Mouse (Mus musculus) hindbrain, embryonic 15.5 days (tissue): Measurements from ENCODE around the gene Timmdc1. TPM values are rescaled to one million over a fixed set of nuclear protein-coding genes. Genes with fewer than 3 reads are reported as not detected.

Source experiments
- ATAC-seq: fragments of 200-750 bp; cut with Nextera tagmentation; 2 replicates; pipeline ENCODE4 v1.8.0; 2017; ENCODE audit warnings: low read depth, moderate number of reproducible peaks, moderate TSS enrichment; ENCODE audit not compliant: low FRiP score
- H3K27ac ChIP-seq: fragments of 300-500 bp; sonication (generic); replicated peaks from 2 replicates; pipeline ENCODE4 v1.5.1; 2015; ENCODE audit warnings: mild to moderate bottlenecking, inconsistent platforms
- H3K27me3 ChIP-seq: fragments of 300-500 bp; sonication (generic); 2 replicates; pipeline ENCODE4 v1.6.1; 2015; ENCODE audit warnings: control low read depth, inconsistent platforms
- H3K36me3 ChIP-seq: fragments of 300-500 bp; sonication (generic); 2 replicates; pipeline ENCODE4 v1.6.1; 2015; ENCODE audit warnings: control low read depth, inconsistent platforms
- H3K4me1 ChIP-seq: fragments of 300-500 bp; sonication (generic); replicated peaks from 2 replicates; pipeline ENCODE4 v1.6.1; 2015; ENCODE audit warnings: control low read depth, inconsistent platforms
- H3K4me2 ChIP-seq: fragments of 300-500 bp; sonication (generic); 2 replicates; pipeline ENCODE4 v1.6.1; 2015; ENCODE audit warnings: moderate library complexity, mild to moderate bottlenecking, inconsistent platforms
- H3K4me3 ChIP-seq: fragments of 300-500 bp; sonication (generic); 2 replicates; pipeline ENCODE4 v1.5.1; 2015; ENCODE audit warnings: mild to moderate bottlenecking, inconsistent platforms
- H3K9ac ChIP-seq: fragments of 300-500 bp; sonication (generic); 2 replicates; pipeline ENCODE4 v1.6.1; 2015; ENCODE audit warnings: inconsistent platforms
- H3K9me3 ChIP-seq: fragments of 300-500 bp; sonication (generic); 2 replicates; pipeline ENCODE4 v1.6.1; 2016; ENCODE audit warnings: control low read depth, inconsistent platforms
- WGBS: fragments of 180-500 bp; shearing (Covaris S2); methylation state at CpG from one replicate; pipeline ENCODE4 v1.1.7; 2015; 5-methylcytosine and 5-hydroxymethylcytosine counted together
- polyA plus RNA-seq: library from polyadenylated mRNA; unstranded; fragments of >200 nt; fragmentation: Nextera tagmentation; extraction: Ambion mirVana; gene quantifications from 2 replicates; pipeline ENCODE4 v1.2.1, GENCODE M21; 2015

Timmdc1 gene
- polyA plus RNA-seq, 1 experiment from 2014 or later = 35.2 TPM

DNA sequence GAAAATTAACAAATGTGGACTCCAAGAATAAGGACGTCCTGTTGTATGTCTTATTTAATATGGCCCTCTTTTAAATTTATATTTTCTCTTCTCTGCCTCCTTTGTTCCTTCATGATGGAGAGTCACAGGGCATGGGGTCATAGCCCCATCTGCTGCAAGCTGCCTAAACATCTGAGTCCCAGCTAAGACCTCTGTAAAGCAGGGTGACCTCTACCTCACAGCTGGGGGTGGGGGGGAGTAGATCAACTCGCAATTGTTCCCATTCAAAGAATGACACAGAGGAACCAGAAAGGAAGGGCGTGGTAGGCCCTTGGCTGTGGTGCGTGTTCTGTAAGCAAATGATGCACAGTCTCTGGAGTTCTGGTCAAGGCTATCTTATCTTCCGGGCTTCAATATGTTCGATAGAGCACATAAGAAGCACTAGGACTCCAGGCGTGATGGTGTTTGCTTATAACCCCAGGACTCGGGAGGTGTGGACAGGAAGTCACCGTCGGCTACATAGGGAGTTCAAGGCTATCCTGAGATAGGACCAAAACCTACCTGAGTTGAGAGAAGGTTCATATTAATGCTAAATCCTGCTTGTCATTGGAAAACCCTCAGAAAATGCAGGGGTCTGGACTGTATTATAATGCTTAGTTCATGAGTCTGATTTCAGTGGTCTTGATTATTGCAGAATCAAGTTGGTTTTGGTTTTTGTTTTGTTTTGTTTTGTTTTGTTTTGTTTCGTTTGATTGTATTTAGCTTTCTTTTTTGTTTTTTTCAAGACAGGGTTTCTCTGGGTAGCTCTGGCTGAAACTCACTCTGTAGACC, 50.6 kb downstream of the Timmdc1 start:
- no peaks in the 10 kb centered on the region for H3K36me3 ChIP-seq
- H3K9ac ChIP-seq = no peak overlapping the region
- no peaks in the 10 kb centered on the region for H3K27me3 ChIP-seq
- ATAC-seq = no peak
- H3K4me1 ChIP-seq = peaks cover 8% of the 10 kb centered on the region
- H3K27ac ChIP-seq = no peak overlapping the region
- no peak overlapping the region for H3K4me3 ChIP-seq
- no peaks in the 10 kb centered on the region for H3K9me3 ChIP-seq
- WGBS = 71% methylated on average over 11 of the region's 11 CpGs
- H3K4me2 ChIP-seq = no peak overlapping the region

- 71% methylated on average over 8 of the region's 8 CpGs for WGBS
- H3K4me2 ChIP-seq = no peak overlapping the region
- H3K9me3 ChIP-seq = no peaks in the 10 kb centered on the region
- H3K27ac ChIP-seq = no peak overlapping the region
- H3K27me3 ChIP-seq = no peaks in the 10 kb centered on the region
- H3K9ac ChIP-seq = no peak overlapping the region
- no peaks in the 10 kb centered on the region for H3K4me1 ChIP-seq
- no peak overlapping the region for H3K4me3 ChIP-seq
- H3K36me3 ChIP-seq = no peaks in the 10 kb centered on the region
- no peak for ATAC-seq
These were observed 53.0 kb downstream of the Timmdc1 start for GRCm38 (mm10) chr16:38469437-38469836.

GRCm38 (mm10) chr16:38468706-38469018, 53.8 kb downstream of the Timmdc1 start:
- H3K27ac ChIP-seq = no peak overlapping the region
- no peaks in the 10 kb centered on the region for H3K27me3 ChIP-seq
- no peak overlapping the region for H3K4me3 ChIP-seq
- H3K4me1 ChIP-seq = no peaks in the 10 kb centered on the region
- H3K9me3 ChIP-seq = no peaks in the 10 kb centered on the region
- no peak overlapping the region for H3K4me2 ChIP-seq
- 46% methylated on average over 3 of the region's 3 CpGs for WGBS
- no peak overlapping the region for H3K9ac ChIP-seq
- H3K36me3 ChIP-seq = no peaks in the 10 kb centered on the region
- ATAC-seq = no peak

DNA sequence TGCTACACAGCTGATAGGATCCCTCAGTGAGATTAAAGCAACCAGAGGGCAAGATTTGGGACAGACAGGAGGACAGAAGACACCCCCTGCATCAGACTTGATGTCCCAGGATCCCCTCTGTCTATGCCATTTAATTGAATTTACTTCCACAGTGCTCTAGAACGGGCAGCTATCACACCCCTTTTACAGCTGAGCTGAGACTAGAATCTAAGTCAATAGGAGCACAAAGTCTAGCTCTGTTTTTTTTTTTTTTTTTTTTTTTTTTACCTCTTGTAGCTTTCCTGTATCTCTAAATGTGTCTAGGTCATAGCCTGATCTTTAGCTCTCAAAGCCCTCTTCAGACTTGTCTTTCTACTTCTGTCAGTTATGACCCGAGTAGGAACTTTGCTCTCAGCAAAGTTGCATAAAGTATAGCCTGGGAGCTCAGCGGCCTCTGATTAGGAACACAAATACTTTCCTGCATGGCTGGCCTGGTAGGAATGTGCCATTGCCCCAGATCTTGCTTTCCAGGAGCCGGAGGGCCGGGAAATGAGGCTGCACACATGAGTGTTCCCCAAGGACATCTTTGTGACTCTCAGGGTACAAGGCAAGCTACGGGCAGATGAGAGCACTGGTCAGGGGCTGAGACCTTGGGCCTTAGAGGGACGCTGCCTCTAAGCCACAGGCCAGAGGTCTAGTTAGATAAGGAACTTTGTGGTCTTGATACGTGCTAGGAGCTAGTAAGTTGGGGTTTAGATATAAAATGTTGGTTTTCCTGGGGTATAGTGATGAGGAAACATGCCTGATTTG, 54.4 kb downstream of the Timmdc1 start:
- no peak overlapping the region for H3K4me2 ChIP-seq
- 81% methylated on average over 8 of the region's 8 CpGs for WGBS
- H3K9ac ChIP-seq = no peak overlapping the region
- no peaks in the 10 kb centered on the region for H3K27me3 ChIP-seq
- H3K36me3 ChIP-seq = no peaks in the 10 kb centered on the region
- no peak overlapping the region for H3K4me3 ChIP-seq
- no peak overlapping the region for H3K27ac ChIP-seq
- no peak for ATAC-seq
- no peaks in the 10 kb centered on the region for H3K9me3 ChIP-seq
- no peaks in the 10 kb centered on the region for H3K4me1 ChIP-seq

DNA sequence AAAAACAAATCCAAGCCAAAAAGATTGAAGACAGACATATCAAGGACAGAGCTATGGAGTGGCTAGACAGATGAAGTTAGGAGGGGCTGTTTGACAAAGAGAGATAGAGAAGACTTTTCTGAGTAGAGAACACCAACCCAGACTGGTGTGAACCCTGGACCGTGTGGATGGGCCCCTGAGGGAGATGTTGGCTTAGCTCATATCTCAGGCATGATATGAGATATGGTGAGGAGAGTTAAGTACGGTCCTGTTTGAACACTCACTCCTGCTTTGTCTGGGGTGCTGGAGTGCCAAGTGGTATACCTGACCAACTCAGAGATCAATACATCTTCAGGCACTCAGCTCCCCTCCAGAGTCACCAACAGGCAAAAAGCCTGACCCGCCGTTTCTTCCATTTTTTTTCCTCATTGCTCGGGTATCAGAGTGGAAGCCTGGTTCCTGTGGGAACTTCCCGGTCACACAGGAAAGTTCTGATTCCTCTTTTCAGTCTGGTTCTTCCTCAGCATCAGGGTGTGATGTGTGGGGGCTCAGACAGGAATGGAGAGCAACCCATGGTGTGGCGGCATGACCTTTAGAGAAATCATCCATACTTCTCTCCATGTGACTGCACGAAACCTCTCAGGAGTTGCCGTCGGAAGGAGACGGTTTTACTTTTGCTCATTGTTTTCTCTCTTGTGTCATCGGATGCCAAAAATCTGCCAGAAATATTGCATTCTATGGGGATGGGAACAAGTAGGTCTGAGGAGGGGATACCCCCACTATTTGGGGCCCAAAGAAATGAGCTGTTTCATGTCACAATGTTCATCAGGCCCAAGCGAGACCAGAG, 55.2 kb downstream of the Timmdc1 start:
- WGBS = 91% methylated on average over 13 of the region's 13 CpGs
- no peak overlapping the region for H3K4me3 ChIP-seq
- ATAC-seq = no peak
- H3K36me3 ChIP-seq = no peaks in the 10 kb centered on the region
- H3K9me3 ChIP-seq = no peaks in the 10 kb centered on the region
- H3K4me2 ChIP-seq = no peak overlapping the region
- no peak overlapping the region for H3K27ac ChIP-seq
- H3K4me1 ChIP-seq = no peaks in the 10 kb centered on the region
- H3K27me3 ChIP-seq = no peaks in the 10 kb centered on the region
- H3K9ac ChIP-seq = no peak overlapping the region

GRCm38 (mm10) chr16:38466089-38466488, 56.4 kb downstream of the Timmdc1 start:
- H3K4me3 ChIP-seq = no peak overlapping the region
- H3K36me3 ChIP-seq = no peaks in the 10 kb centered on the region
- H3K4me1 ChIP-seq = no peaks in the 10 kb centered on the region
- no peak overlapping the region for H3K9ac ChIP-seq
- no peak for ATAC-seq
- no peak overlapping the region for H3K27ac ChIP-seq
- no peak overlapping the region for H3K4me2 ChIP-seq
- WGBS = 86% methylated on average over 4 of the region's 4 CpGs
- no peaks in the 10 kb centered on the region for H3K9me3 ChIP-seq
- H3K27me3 ChIP-seq = no peaks in the 10 kb centered on the region

GRCm38 (mm10) chr16:38463305-38463704, 59.2 kb downstream of the Timmdc1 start:
- Histone ChIP-seq H3K27me3 (no peaks in the 10 kb centered on the region), H3K4me2 (no peak overlapping the region), H3K9ac (no peak overlapping the region), H3K4me3 (no peak overlapping the region), H3K36me3 (no peaks in the 10 kb centered on the region), H3K27ac (no peak overlapping the region), H3K9me3 (no peaks in the 10 kb centered on the region), H3K4me1 (no peaks in the 10 kb centered on the region)
- 90% methylated on average over 5 of the region's 5 CpGs for WGBS
- ATAC-seq = no peak

GRCm38 (mm10) chr16:38462161-38462560, 60.3 kb downstream of the Timmdc1 start:
- H3K36me3 ChIP-seq = no peaks in the 10 kb centered on the region
- no peaks in the 10 kb centered on the region for H3K9me3 ChIP-seq
- no peak for ATAC-seq
- H3K27ac ChIP-seq = no peak overlapping the region
- WGBS = 86% methylated on average over 7 of the region's 7 CpGs
- H3K27me3 ChIP-seq = no peaks in the 10 kb centered on the region
- no peak overlapping the region for H3K9ac ChIP-seq
- no peak overlapping the region for H3K4me2 ChIP-seq
- no peaks in the 10 kb centered on the region for H3K4me1 ChIP-seq
- no peak overlapping the region for H3K4me3 ChIP-seq

- WGBS = 81% methylated on average over 8 of the region's 8 CpGs
- Histone ChIP-seq H3K4me2 (no peak overlapping the region), H3K9ac (no peak overlapping the region), H3K27me3 (no peaks in the 10 kb centered on the region), H3K9me3 (no peaks in the 10 kb centered on the region), H3K4me3 (no peak overlapping the region), H3K27ac (no peak overlapping the region), H3K4me1 (no peaks in the 10 kb centered on the region), H3K36me3 (no peaks in the 10 kb centered on the region)
- ATAC-seq = no peak
These were observed 60.7 kb downstream of the Timmdc1 start for GRCm38 (mm10) chr16:38461749-38462148.

DNA sequence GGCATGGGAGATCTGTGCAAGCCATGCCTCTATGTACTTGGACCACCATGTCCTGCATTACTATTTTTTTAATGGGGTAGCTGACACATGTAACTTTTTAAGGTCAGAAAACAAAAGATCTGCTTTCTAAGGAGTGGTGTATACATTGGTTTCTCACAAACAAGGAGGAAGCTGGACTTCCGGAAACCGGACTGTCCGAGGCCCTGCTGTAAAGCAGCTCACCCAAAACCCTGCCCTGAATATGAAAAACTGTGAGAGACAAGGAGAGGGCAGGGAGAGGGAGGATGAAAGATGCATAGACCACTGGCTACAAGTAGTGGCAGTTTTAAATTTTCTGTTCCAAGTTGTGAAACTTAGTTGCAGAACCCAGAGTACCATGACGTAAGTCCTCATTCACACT, 62.5 kb downstream of the Timmdc1 start:
- no peaks in the 10 kb centered on the region for H3K9me3 ChIP-seq
- H3K4me2 ChIP-seq = no peak overlapping the region
- H3K9ac ChIP-seq = no peak overlapping the region
- H3K27ac ChIP-seq = no peak overlapping the region
- no peak for ATAC-seq
- no peaks in the 10 kb centered on the region for H3K4me1 ChIP-seq
- no peak overlapping the region for H3K4me3 ChIP-seq
- WGBS = 94% methylated on average over 4 of the region's 4 CpGs
- no peaks in the 10 kb centered on the region for H3K36me3 ChIP-seq
- no peaks in the 10 kb centered on the region for H3K27me3 ChIP-seq

DNA sequence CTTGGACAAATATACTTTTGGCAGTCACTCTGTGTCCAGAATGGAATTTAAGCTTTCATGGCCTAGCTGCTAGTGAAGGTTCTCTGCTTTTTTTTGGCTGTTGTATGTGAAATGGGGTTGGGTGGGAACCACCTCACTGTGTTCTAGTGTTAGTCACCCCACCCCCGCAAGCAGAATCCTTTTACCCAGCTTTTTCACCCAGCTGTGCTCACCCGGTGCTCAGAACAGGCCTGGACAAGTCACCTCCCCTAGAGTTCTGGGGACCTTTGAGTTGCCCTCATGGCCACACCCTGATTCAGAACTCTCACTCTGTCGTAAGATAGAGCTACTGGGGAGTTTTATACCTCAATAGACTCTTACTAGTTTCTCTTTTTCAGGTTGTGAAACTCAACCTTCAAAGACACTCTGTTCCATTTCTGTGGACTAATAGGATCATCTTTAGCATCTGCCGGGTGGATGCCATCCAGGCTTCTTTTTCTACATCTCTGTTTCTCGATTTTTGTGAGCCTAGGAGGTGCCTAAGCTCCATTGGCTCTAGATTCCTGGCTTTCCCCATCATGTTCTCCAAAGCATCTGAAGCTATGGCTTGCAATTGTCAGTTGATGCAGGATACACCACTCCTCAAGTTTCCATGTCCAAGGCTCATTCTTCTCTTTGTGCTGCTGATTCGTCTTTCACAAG, 63.7 kb downstream of the Timmdc1 start:
- no peak for ATAC-seq
- Histone ChIP-seq H3K36me3 (no peaks in the 10 kb centered on the region), H3K4me2 (no peak overlapping the region), H3K4me3 (no peak overlapping the region), H3K4me1 (no peaks in the 10 kb centered on the region), H3K27me3 (no peaks in the 10 kb centered on the region), H3K27ac (no peak overlapping the region), H3K9ac (no peak overlapping the region), H3K9me3 (no peaks in the 10 kb centered on the region)
- WGBS = 71% methylated on average over 6 of the region's 6 CpGs
